Mouse (Mus musculus): ENCODE measurements around the gene Ptma. TPM values are rescaled to one million over a fixed set of nuclear protein-coding genes. Genes with fewer than 3 reads are reported as not detected.

Gene Ptma
- polyA plus RNA-seq, 1 experiment from 2014 or later, result 2,609 TPM

DNA sequence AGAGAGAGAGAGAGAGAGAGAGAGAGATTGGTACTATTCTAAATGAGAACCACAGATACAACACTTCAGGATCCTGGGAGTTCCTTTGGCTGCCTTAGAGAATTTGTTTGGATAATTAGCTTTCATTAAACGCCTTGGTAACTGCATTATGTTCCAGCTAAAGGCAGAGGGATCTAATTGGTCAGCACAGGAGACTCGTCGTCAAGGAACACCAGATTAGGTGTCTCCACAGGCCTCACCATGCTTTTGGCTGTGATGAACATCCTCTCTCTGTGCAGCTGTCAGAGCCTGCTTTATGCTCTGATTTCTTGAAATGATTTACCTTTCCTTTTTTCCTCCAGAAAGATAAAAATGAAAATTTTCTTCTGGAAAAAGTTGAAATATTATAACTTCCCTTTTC lies 20.3 kb downstream of the Ptma start:
- no peak overlapping the region for H3K4me2 ChIP-seq (ENCODE audit: low read depth, low read length)
- no peaks in the 10 kb centered on the region for H3K27me3 ChIP-seq (ENCODE audit: control insufficient read depth, insufficient read depth, low read depth, low read length)
- peaks cover 26% of the 10 kb centered on the region for H3K36me3 ChIP-seq (ENCODE audit: control insufficient read depth, insufficient read depth, low read length)
- no peaks in the 10 kb centered on the region for H3K9me3 ChIP-seq (ENCODE audit: control insufficient read depth, low read length)
- no peak overlapping the region for H3K9ac ChIP-seq (ENCODE audit: low read length)
- no peak for ATAC-seq (ENCODE audit: low read depth)
- H3K4me1 ChIP-seq (replicated peaks; ENCODE audit: control insufficient read depth, insufficient read depth, low read length), result no peaks in the 10 kb centered on the region
- H3K4me3 ChIP-seq (ENCODE audit: low read length), result no peak overlapping the region
- WGBS, result 70% methylated on average over 3 of the region's 3 CpGs
- no peak overlapping the region for H3K27ac ChIP-seq (ENCODE audit: low read length)

DNA sequence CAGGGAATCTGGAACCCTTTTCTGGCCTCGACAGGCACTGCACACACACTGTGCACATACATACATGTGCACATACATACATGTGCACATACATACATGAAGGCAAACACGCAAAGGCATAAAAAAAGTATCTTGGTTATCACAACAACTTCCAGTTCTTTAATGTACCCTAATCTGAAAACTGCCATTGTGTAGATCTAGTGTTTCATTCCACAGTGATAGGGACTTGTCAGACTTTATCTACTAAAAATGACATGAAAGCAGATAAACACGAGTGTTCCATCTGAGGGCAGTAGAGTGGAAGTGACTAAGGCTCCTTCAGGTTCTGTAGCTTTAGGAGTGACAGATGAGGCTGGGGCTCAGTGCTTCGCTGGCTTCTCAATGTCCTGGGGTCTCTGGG lies 24.8 kb downstream of the Ptma start:
- Histone ChIP-seq H3K4me2 (ENCODE audit: low read depth, low read length) (no peak overlapping the region), H3K9me3 (ENCODE audit: control insufficient read depth, low read length) (no peaks in the 10 kb centered on the region), H3K36me3 (ENCODE audit: control insufficient read depth, insufficient read depth, low read length) (no peaks in the 10 kb centered on the region; the same call in 1 of the 2 replicates), H3K27ac (ENCODE audit: low read length) (no peak overlapping the region), H3K27me3 (ENCODE audit: control insufficient read depth, insufficient read depth, low read depth, low read length) (no peaks in the 10 kb centered on the region), H3K9ac (ENCODE audit: low read length) (no peak overlapping the region), H3K4me3 (ENCODE audit: low read length) (no peak overlapping the region), H3K4me1 (replicated peaks; ENCODE audit: control insufficient read depth, insufficient read depth, low read length) (no peaks in the 10 kb centered on the region)
- WGBS, result 69% methylated on average over 4 of the region's 4 CpGs
- ATAC-seq (ENCODE audit: low read depth), result no peak

DNA sequence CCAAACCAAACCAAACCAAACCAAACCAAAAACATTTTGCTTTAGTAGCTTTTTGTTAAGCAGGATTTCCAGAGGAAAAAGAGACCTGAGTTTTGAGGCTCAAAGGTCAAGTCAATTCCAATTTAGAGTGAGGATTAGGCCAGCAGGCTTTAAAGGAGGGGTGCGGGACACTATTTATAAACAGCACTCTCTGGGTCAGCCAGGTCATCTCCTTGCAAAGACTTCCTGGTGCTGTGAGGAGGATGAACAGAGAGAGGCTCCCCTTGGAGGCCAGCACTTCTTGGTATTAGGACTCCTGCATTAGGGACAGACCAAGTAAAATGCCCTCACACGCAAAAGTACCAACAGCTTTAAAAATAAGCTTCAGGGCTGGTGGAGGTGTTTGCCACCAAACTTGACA lies 25.4 kb downstream of the Ptma start:
- no peaks in the 10 kb centered on the region; the same call in 1 of the 2 replicates for H3K36me3 ChIP-seq (ENCODE audit: control insufficient read depth, insufficient read depth, low read length)
- H3K27ac ChIP-seq (ENCODE audit: low read length), result no peak overlapping the region
- H3K27me3 ChIP-seq (ENCODE audit: control insufficient read depth, insufficient read depth, low read depth, low read length), result no peaks in the 10 kb centered on the region
- no peak overlapping the region for H3K9ac ChIP-seq (ENCODE audit: low read length)
- H3K4me2 ChIP-seq (ENCODE audit: low read depth, low read length), result no peak overlapping the region
- H3K9me3 ChIP-seq (ENCODE audit: control insufficient read depth, low read length), result no peaks in the 10 kb centered on the region
- H3K4me1 ChIP-seq (replicated peaks; ENCODE audit: control insufficient read depth, insufficient read depth, low read length), result no peaks in the 10 kb centered on the region
- ATAC-seq (ENCODE audit: low read depth), result no peak
- WGBS, result 53% methylated on average over 2 of the region's 2 CpGs
- H3K4me3 ChIP-seq (ENCODE audit: low read length), result no peak overlapping the region

DNA sequence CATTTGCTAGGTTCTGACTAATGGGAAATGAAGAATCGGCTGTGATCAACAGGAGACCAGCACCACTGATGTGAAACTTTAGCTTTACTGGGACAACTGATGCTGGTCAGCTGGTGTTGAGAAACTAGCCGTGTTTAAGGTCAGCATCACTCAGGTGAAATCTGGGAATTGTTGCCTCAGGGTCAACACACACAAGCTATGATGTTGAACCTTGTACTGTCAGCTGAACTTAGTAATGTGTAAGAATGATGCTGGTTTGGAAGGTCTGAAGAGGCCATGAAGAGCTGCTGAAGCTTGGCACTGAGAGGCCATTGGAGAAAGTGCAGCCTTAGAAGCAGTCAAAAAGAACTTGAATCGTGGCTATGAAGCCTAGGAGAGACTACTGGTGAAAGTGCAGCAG lies 29.1 kb downstream of the Ptma start:
- WGBS, result 79% methylated on average over 3 of the region's 3 CpGs
- Histone ChIP-seq H3K4me2 (ENCODE audit: low read depth, low read length) (no peak overlapping the region), H3K36me3 (ENCODE audit: control insufficient read depth, insufficient read depth, low read length) (no peaks in the 10 kb centered on the region; the same call in 1 of the 2 replicates), H3K9me3 (ENCODE audit: control insufficient read depth, low read length) (no peaks in the 10 kb centered on the region), H3K27me3 (ENCODE audit: control insufficient read depth, insufficient read depth, low read depth, low read length) (no peaks in the 10 kb centered on the region), H3K4me3 (ENCODE audit: low read length) (no peak overlapping the region), H3K27ac (ENCODE audit: low read length) (no peak overlapping the region), H3K9ac (ENCODE audit: low read length) (no peak overlapping the region), H3K4me1 (replicated peaks; ENCODE audit: control insufficient read depth, insufficient read depth, low read length) (no peaks in the 10 kb centered on the region)
- ATAC-seq (ENCODE audit: low read depth), result no peak

DNA sequence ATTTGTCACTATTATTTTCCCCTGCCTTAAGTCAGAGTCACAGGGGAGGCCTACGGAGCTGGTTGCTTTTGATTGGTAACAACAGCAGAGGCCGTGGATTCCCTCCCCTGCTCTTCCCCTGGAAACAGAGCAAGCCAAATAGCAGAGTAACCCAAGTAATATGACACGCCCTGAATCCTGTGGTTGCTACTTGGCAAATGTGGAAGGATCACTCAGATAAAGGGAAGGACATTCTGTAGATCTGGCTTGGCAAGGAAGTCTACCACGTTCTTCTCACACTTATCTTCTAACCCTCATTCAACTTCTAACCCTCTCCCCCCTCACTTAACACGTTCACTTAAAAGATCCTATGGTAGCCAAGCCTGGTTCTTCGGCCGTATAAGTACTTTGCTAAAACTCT lies 31.3 kb downstream of the Ptma start:
- 55% methylated on average over 7 of the region's 7 CpGs for WGBS
- H3K36me3 ChIP-seq (ENCODE audit: control insufficient read depth, insufficient read depth, low read length), result peaks cover 2% of the 10 kb centered on the region
- H3K4me3 ChIP-seq (ENCODE audit: low read length), result no peak overlapping the region
- no peak overlapping the region for H3K9ac ChIP-seq (ENCODE audit: low read length)
- no peak overlapping the region for H3K4me2 ChIP-seq (ENCODE audit: low read depth, low read length)
- H3K9me3 ChIP-seq (ENCODE audit: control insufficient read depth, low read length), result no peaks in the 10 kb centered on the region
- no peak overlapping the region for H3K27ac ChIP-seq (ENCODE audit: low read length)
- 0 out of 2 replicates have a peak, but pooled peaks have one; percentile 5 for ATAC-seq (ENCODE audit: low read depth)
- H3K4me1 ChIP-seq (replicated peaks; ENCODE audit: control insufficient read depth, insufficient read depth, low read length), result no peaks in the 10 kb centered on the region
- no peaks in the 10 kb centered on the region for H3K27me3 ChIP-seq (ENCODE audit: control insufficient read depth, insufficient read depth, low read depth, low read length)

DNA sequence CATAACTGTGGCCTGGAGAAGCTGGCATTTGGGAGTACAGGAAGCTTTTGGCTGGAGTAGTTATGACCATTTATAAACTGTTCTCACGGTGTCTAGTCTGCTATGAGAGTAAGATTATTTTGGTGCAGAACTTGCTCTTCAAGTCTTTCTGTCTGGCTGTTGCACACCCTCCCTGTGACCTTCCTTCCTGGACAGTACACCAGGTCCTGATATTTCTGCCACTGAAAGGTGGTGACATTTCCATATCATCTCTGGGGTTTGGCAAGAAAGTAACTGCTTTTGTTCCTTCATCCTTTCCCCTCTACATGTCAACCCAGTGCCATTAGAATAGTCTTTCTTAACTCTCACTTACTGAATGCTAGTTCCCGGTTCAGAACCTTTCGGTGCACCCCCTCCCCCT lies 32.7 kb downstream of the Ptma start:
- Histone ChIP-seq H3K36me3 (ENCODE audit: control insufficient read depth, insufficient read depth, low read length) (peaks cover 2% of the 10 kb centered on the region), H3K9ac (ENCODE audit: low read length) (no peak overlapping the region), H3K27ac (ENCODE audit: low read length) (no peak overlapping the region), H3K4me2 (ENCODE audit: low read depth, low read length) (no peak overlapping the region), H3K27me3 (ENCODE audit: control insufficient read depth, insufficient read depth, low read depth, low read length) (no peaks in the 10 kb centered on the region), H3K4me3 (ENCODE audit: low read length) (no peak overlapping the region), H3K9me3 (ENCODE audit: control insufficient read depth, low read length) (no peaks in the 10 kb centered on the region), H3K4me1 (replicated peaks; ENCODE audit: control insufficient read depth, insufficient read depth, low read length) (no peaks in the 10 kb centered on the region)
- no peak for ATAC-seq (ENCODE audit: low read depth)
- WGBS, result 88% methylated on average over 3 of the region's 3 CpGs

DNA sequence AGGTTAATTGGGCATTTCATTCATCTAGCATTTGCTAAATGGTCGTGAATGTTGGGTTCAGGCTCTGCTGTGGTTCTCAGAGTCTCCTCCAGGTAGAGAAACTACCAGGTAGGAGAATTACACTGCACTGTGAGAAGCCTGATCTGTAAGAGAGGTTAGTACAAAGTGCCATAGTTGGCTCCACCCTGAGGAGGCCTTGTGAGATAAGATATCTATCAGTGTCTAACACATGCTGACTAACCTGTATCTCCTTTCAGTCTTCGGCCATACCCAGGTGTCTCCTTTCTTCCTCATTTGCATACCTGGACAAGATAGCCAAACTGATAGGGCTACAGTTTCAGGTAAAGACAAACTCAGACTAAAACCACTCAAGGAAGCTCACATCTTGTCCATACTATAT lies 36.1 kb downstream of the Ptma start:
- Histone ChIP-seq H3K4me1 (replicated peaks; ENCODE audit: control insufficient read depth, insufficient read depth, low read length) (no peaks in the 10 kb centered on the region), H3K9me3 (ENCODE audit: control insufficient read depth, low read length) (no peaks in the 10 kb centered on the region), H3K36me3 (ENCODE audit: control insufficient read depth, insufficient read depth, low read length) (peaks cover 2% of the 10 kb centered on the region; the same call in 1 of the 2 replicates), H3K27ac (ENCODE audit: low read length) (no peak overlapping the region), H3K4me2 (ENCODE audit: low read depth, low read length) (no peak overlapping the region), H3K27me3 (ENCODE audit: control insufficient read depth, insufficient read depth, low read depth, low read length) (no peaks in the 10 kb centered on the region), H3K9ac (ENCODE audit: low read length) (no peak overlapping the region), H3K4me3 (ENCODE audit: low read length) (no peak overlapping the region)
- no peak for ATAC-seq (ENCODE audit: low read depth)
- 78% methylated on average over 2 of the region's 2 CpGs for WGBS

DNA sequence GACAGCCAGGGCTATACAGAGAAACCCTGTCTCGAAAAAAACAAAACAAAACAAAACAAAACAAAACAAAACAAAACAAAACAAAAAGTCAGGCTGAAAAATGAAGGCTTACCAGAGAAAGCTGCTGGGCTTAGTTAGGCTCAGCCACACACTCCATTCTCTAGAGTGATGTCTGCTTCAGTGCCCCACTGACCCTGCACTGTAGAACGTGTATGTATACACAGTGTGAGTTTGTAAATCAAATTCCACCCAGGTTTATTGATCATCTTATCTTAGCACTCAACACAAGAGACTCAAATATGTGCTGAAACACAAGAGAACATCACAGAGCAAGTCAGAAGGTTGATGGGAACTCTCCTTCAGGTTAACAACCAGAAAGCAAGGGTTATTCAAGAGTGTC lies 41.9 kb downstream of the Ptma start:
- Histone ChIP-seq H3K4me2 (ENCODE audit: low read depth, low read length) (no peak overlapping the region), H3K27me3 (ENCODE audit: control insufficient read depth, insufficient read depth, low read depth, low read length) (no peaks in the 10 kb centered on the region), H3K9me3 (ENCODE audit: control insufficient read depth, low read length) (no peaks in the 10 kb centered on the region), H3K36me3 (ENCODE audit: control insufficient read depth, insufficient read depth, low read length) (peaks cover 2% of the 10 kb centered on the region; the same call in 1 of the 2 replicates), H3K9ac (ENCODE audit: low read length) (no peak overlapping the region), H3K4me1 (replicated peaks; ENCODE audit: control insufficient read depth, insufficient read depth, low read length) (no peaks in the 10 kb centered on the region), H3K4me3 (ENCODE audit: low read length) (no peak overlapping the region), H3K27ac (ENCODE audit: low read length) (no peak overlapping the region)
- 51% methylated on average over 2 of the region's 2 CpGs for WGBS
- no peak for ATAC-seq (ENCODE audit: low read depth)

DNA sequence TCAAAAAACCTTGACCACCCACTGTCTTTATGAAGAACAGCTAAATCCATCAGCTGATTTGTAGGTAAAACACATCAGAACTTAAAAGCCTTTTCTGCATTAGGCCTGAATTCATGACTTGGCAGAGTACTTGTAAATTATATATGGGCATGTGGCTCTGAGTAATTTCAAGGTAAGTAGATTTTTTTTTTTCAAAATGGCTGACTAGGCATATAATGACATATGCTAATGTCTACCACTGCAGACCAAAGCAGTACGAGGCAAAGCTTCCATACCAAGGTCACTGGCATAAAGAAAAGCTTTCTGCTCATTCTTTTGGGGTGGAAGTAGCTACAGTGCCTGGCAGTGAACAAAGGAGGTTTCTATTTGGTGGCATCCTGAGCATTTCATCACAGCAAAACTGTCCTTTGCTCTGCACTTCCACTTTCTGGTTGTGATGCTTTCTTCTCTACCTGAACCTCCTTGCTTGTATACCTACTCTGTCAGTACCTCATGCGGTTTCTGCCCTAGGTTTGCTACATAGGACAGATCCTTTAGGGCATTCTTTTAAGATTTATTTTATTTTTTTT lies 42.9 kb downstream of the Ptma start:
- no peak for ATAC-seq (ENCODE audit: low read depth)
- Histone ChIP-seq H3K27me3 (ENCODE audit: control insufficient read depth, insufficient read depth, low read depth, low read length) (no peaks in the 10 kb centered on the region), H3K4me3 (ENCODE audit: low read length) (no peak overlapping the region), H3K9ac (ENCODE audit: low read length) (no peak overlapping the region), H3K4me1 (replicated peaks; ENCODE audit: control insufficient read depth, insufficient read depth, low read length) (no peaks in the 10 kb centered on the region), H3K27ac (ENCODE audit: low read length) (no peak overlapping the region), H3K36me3 (ENCODE audit: control insufficient read depth, insufficient read depth, low read length) (peaks cover 2% of the 10 kb centered on the region; the same call in 1 of the 2 replicates), H3K9me3 (ENCODE audit: control insufficient read depth, low read length) (no peaks in the 10 kb centered on the region), H3K4me2 (ENCODE audit: low read depth, low read length) (no peak overlapping the region)
- WGBS, result 88% methylated on average over 2 of the region's 2 CpGs

DNA sequence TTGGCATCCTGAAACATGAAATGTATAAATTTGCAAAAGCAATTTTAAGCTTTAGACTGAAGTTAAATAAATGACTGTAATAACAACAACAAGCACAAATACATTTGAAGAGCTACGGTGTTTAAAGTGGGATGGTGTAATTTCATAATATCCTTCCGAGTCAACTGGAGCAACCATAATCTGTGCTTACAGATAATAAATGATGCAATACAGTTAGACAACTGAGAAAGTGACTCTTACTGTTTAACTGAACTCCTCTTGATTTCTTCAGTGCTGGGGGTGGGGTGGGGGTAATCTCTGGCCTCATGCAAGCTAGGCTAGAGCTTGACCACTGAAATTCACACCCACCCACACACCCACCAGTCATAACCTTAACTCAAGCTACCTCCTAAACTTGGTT lies 44.9 kb downstream of the Ptma start:
- Histone ChIP-seq H3K4me2 (ENCODE audit: low read depth, low read length) (no peak overlapping the region), H3K27ac (ENCODE audit: low read length) (no peak overlapping the region), H3K4me1 (replicated peaks; ENCODE audit: control insufficient read depth, insufficient read depth, low read length) (no peaks in the 10 kb centered on the region), H3K27me3 (ENCODE audit: control insufficient read depth, insufficient read depth, low read depth, low read length) (no peaks in the 10 kb centered on the region), H3K36me3 (ENCODE audit: control insufficient read depth, insufficient read depth, low read length) (peaks cover 2% of the 10 kb centered on the region; the same call in 1 of the 2 replicates), H3K9me3 (ENCODE audit: control insufficient read depth, low read length) (no peaks in the 10 kb centered on the region), H3K9ac (ENCODE audit: low read length) (no peak overlapping the region), H3K4me3 (ENCODE audit: low read length) (no peak overlapping the region)
- 83% methylated on average over 2 of the region's 2 CpGs for WGBS
- no peak for ATAC-seq (ENCODE audit: low read depth)
